Mouse (Mus musculus) G1E (cell line): ENCODE results near the gene Il11. TPM values are rescaled to one million over a fixed set of nuclear protein-coding genes. Genes with fewer than 3 reads are reported as not detected.

Source experiments
- ATAC-seq: 2 replicates; pipeline ENCODE4 v1.8.0; 2016; ENCODE audit warnings: mild to moderate bottlenecking; ENCODE audit not compliant: insufficient number of reproducible peaks, poor library complexity, low FRiP score, severe bottlenecking; ENCODE audit errors: extremely low read depth
- DNase-seq: peaks from one replicate; pipeline ENCODE4 v3.0.0; 2012; ENCODE audit warnings: low spot score
- H3K27me3 ChIP-seq: 2 replicates; pipeline ENCODE4 v1.6.1; 2012; ENCODE audit warnings: mild to moderate bottlenecking, low read length, inconsistent platforms; ENCODE audit not compliant: insufficient read depth
- H3K36me3 ChIP-seq: replicated peaks from 2 replicates; pipeline ENCODE3; 2012; ENCODE audit warnings: mild to moderate bottlenecking, inconsistent platforms
- H3K4me1 ChIP-seq: 2 replicates; pipeline ENCODE4 v1.6.1; 2012; ENCODE audit warnings: low read depth, low read length, inconsistent platforms, mixed read lengths; ENCODE audit not compliant: insufficient read depth
- H3K4me3 ChIP-seq: 2 replicates; pipeline ENCODE4 v1.5.1; 2012; ENCODE audit warnings: low read depth, mild to moderate bottlenecking, inconsistent platforms, low read length, moderate library complexity, mixed read lengths
- H3K9me3 ChIP-seq: replicated peaks from 2 replicates; pipeline ENCODE4 v1.6.1; 2012; ENCODE audit warnings: inconsistent platforms
- CTCF ChIP-seq: IDR thresholded peaks from 2 replicates; pipeline ENCODE4 v1.5.1; 2012; ENCODE audit warnings: low read depth, low read length, inconsistent platforms, mixed read lengths
- GATA1 ChIP-seq: IDR thresholded peaks from 2 replicates; pipeline ENCODE4 v1.6.1; 2012; ENCODE audit warnings: borderline replicate concordance, low read length, inconsistent platforms, mixed read lengths
- GATA2 ChIP-seq: IDR thresholded peaks from 2 replicates; pipeline ENCODE4 v1.6.1; 2012; ENCODE audit warnings: low read depth, low read length, inconsistent platforms, borderline replicate concordance
- POLR2AphosphoS5 ChIP-seq: IDR thresholded peaks from 2 replicates; pipeline ENCODE4 v1.6.1; 2012; ENCODE audit warnings: low read depth, low read length, inconsistent platforms; ENCODE audit not compliant: insufficient replicate concordance
- TAL1 ChIP-seq: conservative IDR thresholded peaks from 2 replicates; pipeline ENCODE4 v1.6.1; 2012; ENCODE audit warnings: low read depth, low read length, inconsistent platforms, mixed read lengths
- polyA plus RNA-seq: library from polyadenylated mRNA; stranded (reverse); fragments of >175 nt; gene quantifications from 2 replicates; pipeline ENCODE4 v1.2.3, GENCODE M21; 2012
- total RNA-seq, 2 experiments: library from RNA; stranded (forward) in 1 of 2; stranded (reverse) in 1 of 2; fragments of 200-1000 nt in 1 of 2; fragments of >200 nt in 1 of 2; fragmentation: Nextera tagmentation in 1 of 2; gene quantifications; 2 replicates each; pipeline ENCODE4 v1.2.3; 2014 to 2017

The Il11 gene
- total and polyA plus RNA-seq, 3 experiments: 0.13 TPM; not detected in 2

DNA sequence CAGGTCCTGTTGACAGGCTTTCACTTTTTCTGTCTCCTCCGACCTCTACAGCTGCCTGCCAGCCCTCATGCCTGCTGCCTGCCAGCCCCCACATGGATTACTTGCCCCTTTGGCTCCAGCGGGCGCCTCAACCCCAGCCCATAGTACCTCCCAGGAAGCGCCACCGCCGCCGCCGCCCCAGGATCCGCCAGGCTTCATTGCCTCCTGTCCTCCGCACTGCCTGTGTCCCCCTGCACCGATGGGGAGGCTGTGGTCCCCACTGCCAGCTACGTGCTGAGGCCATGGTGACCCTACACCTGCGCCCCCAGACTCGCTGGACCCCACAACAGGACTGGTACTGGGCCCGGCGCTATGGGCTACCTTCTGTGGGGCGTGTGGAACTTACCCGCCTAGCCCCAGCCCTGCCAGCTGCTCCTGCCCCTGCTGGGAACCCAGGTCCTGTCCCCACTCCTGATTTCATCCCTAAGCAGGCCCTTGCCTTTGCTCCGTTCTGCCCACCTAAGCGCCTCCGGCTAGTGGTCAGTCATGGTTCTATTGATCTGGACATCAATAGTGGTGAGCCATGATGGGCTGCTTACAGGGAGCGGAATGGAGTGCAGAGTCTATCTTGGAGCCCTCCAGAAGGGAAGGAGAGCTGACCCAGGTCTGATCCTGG lies 36.2 kb downstream of the Il11 start:
- H3K9me3 ChIP-seq: no peaks in the 10 kb centered on the region
- ATAC-seq (no peak), DNase-seq (no peak)
- H3K4me3 ChIP-seq: peak overlapping the region; percentile 52; the same call in 1 of the 2 replicates
- H3K36me3 ChIP-seq: peaks cover 81% of the 10 kb centered on the region
- H3K27me3 ChIP-seq: no peaks in the 10 kb centered on the region
- TF ChIP-seq POLR2AphosphoS5 (no peak), GATA1 (no peak), CTCF (no peak), TAL1 (no peak), GATA2 (no peak)
- peaks cover 87% of the 10 kb centered on the region for H3K4me1 ChIP-seq

DNA sequence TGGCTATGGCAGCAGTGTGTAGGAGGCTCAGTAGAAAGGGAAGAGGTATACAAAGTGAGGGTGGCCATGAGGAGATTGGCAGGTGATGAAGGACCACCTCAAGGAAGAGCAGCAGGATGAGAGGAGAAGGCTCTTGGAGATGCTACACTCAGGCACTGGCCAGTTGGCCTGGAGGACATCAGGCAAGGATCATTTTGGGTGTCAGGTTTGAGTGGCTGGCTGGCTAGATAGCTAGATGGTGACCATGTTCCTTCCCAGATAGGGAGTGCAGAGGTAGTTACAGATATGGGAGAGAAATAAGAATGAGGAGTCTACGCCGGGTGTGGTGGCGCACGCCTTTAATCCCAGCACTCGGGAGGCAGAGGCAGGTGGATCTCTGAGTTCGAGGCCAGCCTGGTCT lies 37.8 kb downstream of the Il11 start:
- H3K4me1 ChIP-seq: peaks cover 88% of the 10 kb centered on the region
- H3K27me3 ChIP-seq: no peaks in the 10 kb centered on the region
- H3K4me3 ChIP-seq: no peak overlapping the region
- no peaks in the 10 kb centered on the region for H3K9me3 ChIP-seq
- H3K36me3 ChIP-seq: peaks cover 79% of the 10 kb centered on the region
- ATAC-seq: no peak
- no peak for DNase-seq
- TF ChIP-seq TAL1: no peak
- no peak for TF ChIP-seq GATA1
- no peak for TF ChIP-seq POLR2AphosphoS5
- TF ChIP-seq GATA2: no peak
- TF ChIP-seq CTCF: no peak

DNA sequence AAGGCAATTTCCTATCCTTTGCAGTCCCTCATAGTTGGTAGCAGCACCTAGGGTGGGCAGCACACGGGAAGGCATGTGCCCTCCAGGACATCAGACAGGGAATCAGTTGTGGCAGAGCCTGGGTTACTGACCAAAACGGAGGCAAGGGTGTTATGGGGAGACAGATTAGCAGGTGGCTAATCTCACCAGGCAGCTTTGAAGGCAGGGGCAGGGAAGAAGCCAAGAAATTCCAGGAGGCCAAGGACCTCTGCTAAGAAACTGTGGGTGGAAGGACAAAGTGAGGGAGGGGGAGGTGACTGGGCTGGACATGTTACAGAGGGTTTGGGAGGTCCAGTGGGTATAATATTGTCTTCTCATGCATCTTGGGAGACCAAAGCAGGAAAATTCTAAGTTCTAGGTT lies 39.3 kb downstream of the Il11 start:
- no peak for DNase-seq
- ATAC-seq: no peak
- Histone ChIP-seq H3K4me3 (peak overlapping the region; percentile 80; the same call in 1 of the 2 replicates), H3K27me3 (no peaks in the 10 kb centered on the region), H3K9me3 (no peaks in the 10 kb centered on the region), H3K36me3 (peaks cover 66% of the 10 kb centered on the region), H3K4me1 (peaks cover 87% of the 10 kb centered on the region)
- peak; percentile 49; the same call in 1 of the 2 replicates for TF ChIP-seq TAL1
- TF ChIP-seq CTCF: no peak

DNA sequence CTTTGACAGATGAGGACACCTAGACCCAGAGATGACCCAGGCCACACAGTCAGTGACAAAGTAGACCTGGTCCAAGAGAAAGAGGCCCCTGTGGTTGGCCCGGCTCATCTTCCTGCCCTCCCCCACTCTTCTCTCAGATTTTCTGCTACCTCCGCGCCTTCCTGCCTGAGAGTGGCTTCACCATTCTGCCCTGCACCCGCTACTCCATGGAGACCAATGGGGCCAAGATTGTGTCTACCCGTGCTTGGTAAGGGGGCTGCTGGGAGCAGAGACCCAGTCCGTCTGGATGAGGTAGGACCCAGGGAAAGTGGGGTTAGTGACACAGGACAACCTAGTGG lies 40.2 kb downstream of the Il11 start:
- H3K4me1 ChIP-seq: peaks cover 78% of the 10 kb centered on the region
- H3K27me3 ChIP-seq: no peaks in the 10 kb centered on the region
- DNase-seq (no peak), ATAC-seq (no peak)
- TF ChIP-seq TAL1: no peak
- TF ChIP-seq GATA1: no peak
- H3K9me3 ChIP-seq: no peaks in the 10 kb centered on the region
- H3K4me3 ChIP-seq: peak overlapping the region; percentile 80; the same call in 1 of the 2 replicates
- H3K36me3 ChIP-seq: peaks cover 57% of the 10 kb centered on the region

- Histone ChIP-seq H3K4me3 (peak overlapping the region; percentile 80), H3K4me1 (peaks cover 73% of the 10 kb centered on the region), H3K36me3 (peaks cover 52% of the 10 kb centered on the region), H3K27me3 (no peaks in the 10 kb centered on the region), H3K9me3 (no peaks in the 10 kb centered on the region)
- TF ChIP-seq GATA1 (no peak), TAL1 (no peak), CTCF (no peak), GATA2 (no peak), POLR2AphosphoS5 (no peak)
- no peak for DNase-seq
- no peak for ATAC-seq
Measured at GRCm38 (mm10) chr7:4741672-4742481, 40.8 kb downstream of the Il11 start.

GRCm38 (mm10) chr7:4741151-4741550 lies 41.5 kb downstream of the Il11 start:
- TF ChIP-seq GATA2: no peak
- TF ChIP-seq GATA1: no peak
- TF ChIP-seq CTCF: no peak
- no peak for TF ChIP-seq POLR2AphosphoS5
- no peak for TF ChIP-seq TAL1
- ATAC-seq (peak; percentile 23), DNase-seq (peak; percentile 78)
- H3K9me3 ChIP-seq: no peaks in the 10 kb centered on the region
- peaks cover 65% of the 10 kb centered on the region for H3K4me1 ChIP-seq
- peak overlapping the region; percentile 80 for H3K4me3 ChIP-seq
- peaks cover 45% of the 10 kb centered on the region for H3K36me3 ChIP-seq
- no peaks in the 10 kb centered on the region for H3K27me3 ChIP-seq
